Mouse (Mus musculus) heart, adult 2 months (tissue): Measurements from ENCODE around the gene Hacd2. TPM values are rescaled to one million over a fixed set of nuclear protein-coding genes. Genes with fewer than 3 reads are reported as not detected.

Source experiments
- DNase-seq, 2 experiments: peaks; one replicate each; pipeline ENCODE4 v3.0.0; 2021
- H3K27ac ChIP-seq: fragments of 200-600 bp; 2 replicates; pipeline ENCODE4 v1.8.1; 2022
- H3K27me3 ChIP-seq: fragments of 200-500 bp; 2 replicates; pipeline ENCODE4 v1.6.1; 2012; ENCODE audit warnings: mild to moderate bottlenecking, low read length, inconsistent platforms, mixed read lengths; ENCODE audit not compliant: control insufficient read depth, insufficient read depth
- H3K36me3 ChIP-seq: fragments of 200-500 bp; 2 replicates; pipeline ENCODE4 v1.6.1; 2012; ENCODE audit warnings: low read length, inconsistent platforms; ENCODE audit not compliant: control insufficient read depth, insufficient read depth
- H3K4me1 ChIP-seq: fragments of 200-500 bp; 2 replicates; pipeline ENCODE4 v1.6.1; 2011; ENCODE audit warnings: low read length; ENCODE audit not compliant: control insufficient read depth, insufficient read depth
- H3K4me3 ChIP-seq: fragments of 200-600 bp; 2 replicates; pipeline ENCODE4 v1.8.1; 2022
- H3K79me2 ChIP-seq: fragments of 200-500 bp; replicated peaks from 2 replicates; pipeline ENCODE4 v1.6.1; 2012; ENCODE audit warnings: mild to moderate bottlenecking, inconsistent platforms, low read length, moderate library complexity, mixed read lengths; ENCODE audit not compliant: control insufficient read depth, insufficient read depth
- H3K9ac ChIP-seq: fragments of 200-500 bp; 2 replicates; pipeline ENCODE4 v1.6.1; 2012; ENCODE audit warnings: low read depth, mild to moderate bottlenecking, control low read depth, inconsistent platforms, low read length, mixed read lengths
- CTCF ChIP-seq: fragments of 200-600 bp; IDR thresholded peaks from 2 replicates; pipeline ENCODE4 v1.8.1; 2022; ENCODE audit warnings: antibody characterized with exemption, mild to moderate bottlenecking, moderate library complexity
- EP300 ChIP-seq: fragments of 200-500 bp; IDR thresholded peaks from 2 replicates; pipeline ENCODE4 v1.6.1; 2011; ENCODE audit warnings: low read depth, low read length, control low read depth; ENCODE audit not compliant: insufficient read depth
- POLR2A ChIP-seq: fragments of 200-500 bp; IDR thresholded peaks from 2 replicates; pipeline ENCODE4 v1.6.1; 2011; ENCODE audit warnings: mild to moderate bottlenecking, low read depth, low read length, control low read depth; ENCODE audit not compliant: insufficient read depth
- WGBS: fragments of 180-500 bp; shearing (Covaris S2); methylation state at CpG from one replicate; pipeline ENCODE4 v1.1.7; 2018; 5-methylcytosine and 5-hydroxymethylcytosine counted together
- intact Hi-C: fragments of 180-260 bp; cut with DNase I; formaldehyde crosslinking; loops from one replicate; pipeline ENCODE4 v1.15.1; 2025
- polyA plus RNA-seq: library from polyadenylated mRNA; depleted of rRNA; stranded (reverse); fragments of >200 nt; gene quantifications from 2 replicates; pipeline ENCODE4 v1.2.3, GENCODE M21; 2012
- total RNA-seq, 2 experiments: library from RNA; stranded (reverse); gene quantifications; 2 replicates each; pipeline ENCODE4 v1.2.3; 2021

The Hacd2 gene
- total and polyA plus RNA-seq, 3 experiments, result 7.2 to 13.2 (median 12.4) TPM

DNA sequence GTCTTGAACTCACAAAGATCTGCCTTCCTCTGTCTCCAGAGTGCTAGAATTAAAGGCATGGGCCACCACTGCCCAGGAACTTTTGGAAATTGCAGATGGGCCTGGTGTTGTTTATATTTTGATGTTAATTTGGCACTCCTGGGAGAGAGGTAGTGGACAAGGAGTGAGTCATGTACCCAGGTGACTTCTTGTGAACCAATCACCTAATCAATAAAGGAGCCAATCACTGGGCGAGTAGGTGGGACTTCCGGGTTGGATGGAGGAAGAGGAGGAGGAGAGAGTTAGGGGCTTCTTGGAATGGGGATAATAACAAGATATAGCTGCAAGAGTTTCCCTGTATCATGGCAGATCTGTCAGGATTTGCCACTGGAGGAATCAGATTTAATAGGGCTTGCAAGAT, 8.7 kb upstream of the Hacd2 start:
- no peak for DNase-seq
- H3K4me1 ChIP-seq, result no peaks in the 10 kb centered on the region
- H3K9ac ChIP-seq, result no peak overlapping the region
- no peaks in the 10 kb centered on the region for H3K27me3 ChIP-seq
- H3K27ac ChIP-seq, result no peak overlapping the region
- WGBS, result 82% methylated on average over 2 of the region's 2 CpGs
- intact Hi-C loops, result no loop called here
- no peak overlapping the region for H3K4me3 ChIP-seq
- H3K79me2 ChIP-seq, result no peaks in the 10 kb centered on the region
- H3K36me3 ChIP-seq, result no peaks in the 10 kb centered on the region
- no peak for TF ChIP-seq POLR2A
- TF ChIP-seq EP300, result no peak
- TF ChIP-seq CTCF, result no peak

- 68% methylated on average over 3 of the region's 3 CpGs for WGBS
- intact Hi-C loops, result no loop called here
- TF ChIP-seq CTCF, result no peak
- no peak for TF ChIP-seq EP300
- no peak for TF ChIP-seq POLR2A
Measured at GRCm38 (mm10) chr16:35016491-35016890, 5.7 kb upstream of the Hacd2 start.

GRCm38 (mm10) chr16:35018470-35018974, 3.7 kb upstream of the Hacd2 start:
- 93% methylated on average over 1 of the region's 1 CpGs for WGBS

More at GRCm38 (mm10) chr16:35016491-35016890, 5.7 kb upstream of the Hacd2 start:
- no peak overlapping the region for H3K27ac ChIP-seq
- H3K4me3 ChIP-seq, result no peak overlapping the region
- no peaks in the 10 kb centered on the region for H3K27me3 ChIP-seq
- no peaks in the 10 kb centered on the region for H3K79me2 ChIP-seq
- no peak for DNase-seq
- H3K4me1 ChIP-seq, result no peaks in the 10 kb centered on the region
- H3K36me3 ChIP-seq, result no peaks in the 10 kb centered on the region
- H3K9ac ChIP-seq, result no peak overlapping the region

DNA sequence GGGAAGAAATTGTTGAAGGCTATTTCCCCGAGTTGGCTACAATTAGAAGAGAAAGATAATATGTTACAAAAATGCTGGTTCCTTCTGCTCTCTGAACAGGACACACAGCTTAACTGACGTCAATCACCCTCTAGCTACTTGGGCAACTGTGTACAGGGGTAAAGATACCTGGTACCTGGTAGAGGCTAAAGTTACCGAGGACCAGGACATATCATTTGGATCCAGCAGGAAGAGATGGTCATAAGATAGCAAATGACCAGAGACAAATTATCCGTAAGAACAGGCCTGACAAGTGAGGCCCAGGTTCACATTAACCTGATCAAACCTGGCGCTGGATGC, 356 bp upstream of the Hacd2 start:
- Histone ChIP-seq H3K27ac (peak overlapping the region; percentile 12; the same call in 1 of the 2 replicates), H3K79me2 (no peaks in the 10 kb centered on the region)
- TF ChIP-seq CTCF (no peak), EP300 (no peak), POLR2A (no peak)

More at GRCm38 (mm10) chr16:35018470-35018974, 3.7 kb upstream of the Hacd2 start:
- no peaks in the 10 kb centered on the region for H3K27me3 ChIP-seq
- TF ChIP-seq POLR2A (no peak), EP300 (no peak), CTCF (no peak)
- no peaks in the 10 kb centered on the region for H3K36me3 ChIP-seq
- no peak overlapping the region for H3K4me3 ChIP-seq
- H3K4me1 ChIP-seq, result no peaks in the 10 kb centered on the region
- no peak overlapping the region for H3K9ac ChIP-seq
- no peak overlapping the region for H3K27ac ChIP-seq
- no peak for DNase-seq
- intact Hi-C loops, result no loop called here
- no peaks in the 10 kb centered on the region for H3K79me2 ChIP-seq

GRCm38 (mm10) chr16:35023138-35023735, 1.0 kb downstream of the Hacd2 start:
- TF ChIP-seq POLR2A (no peak), EP300 (no peak), CTCF (no peak)
- intact Hi-C loops, result loop anchor here (10.0 kb wide), 1 partner anchor 1838 kb away; the partner anchor contains the start of gene Osbpl11
- no peaks in the 10 kb centered on the region for H3K79me2 ChIP-seq
- no peaks in the 10 kb centered on the region for H3K27me3 ChIP-seq
- H3K4me3 ChIP-seq, result peak overlapping the region; percentile 97
- DNase-seq, result no peak
- no peaks in the 10 kb centered on the region for H3K4me1 ChIP-seq
- no peaks in the 10 kb centered on the region for H3K36me3 ChIP-seq
- peak overlapping the region; percentile 97 for H3K9ac ChIP-seq
- WGBS, result 43% methylated on average over 8 of the region's 8 CpGs
- H3K27ac ChIP-seq, result no peak overlapping the region

More for the DNA sequence above, 356 bp upstream of the Hacd2 start:
- no peak for DNase-seq
- H3K9ac ChIP-seq, result no peak overlapping the region; the same call in 1 of the 2 replicates
- H3K27me3 ChIP-seq, result no peaks in the 10 kb centered on the region
- 54% methylated on average over 5 of the region's 5 CpGs for WGBS
- no peaks in the 10 kb centered on the region for H3K4me1 ChIP-seq
- H3K36me3 ChIP-seq, result no peaks in the 10 kb centered on the region
- intact Hi-C loops, result loop anchor here (10.0 kb wide), 1 partner anchor 1837 kb away; the partner anchor contains the start of gene Osbpl11
- H3K4me3 ChIP-seq, result peak overlapping the region; percentile 97

DNA sequence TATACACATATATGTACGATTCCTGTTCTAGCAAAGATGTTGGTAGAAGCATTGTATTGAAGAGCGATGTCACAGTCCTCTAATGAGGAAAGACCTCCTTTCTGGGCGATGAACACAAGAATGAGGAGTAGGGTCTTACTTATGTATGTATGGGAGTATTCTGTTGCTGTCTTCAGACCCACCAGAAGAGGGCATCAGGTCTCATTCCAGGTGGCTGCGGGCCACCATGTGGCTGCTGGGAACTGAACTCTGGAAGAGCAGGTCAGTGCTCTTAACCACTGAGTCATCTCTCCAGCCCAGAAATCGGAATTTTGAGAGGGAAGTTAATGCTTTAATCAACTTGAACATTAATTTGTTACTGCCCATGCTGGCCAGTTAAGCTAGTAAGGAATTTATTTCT, 2.1 kb downstream of the Hacd2 start:
- H3K27me3 ChIP-seq, result no peaks in the 10 kb centered on the region
- intact Hi-C loops, result loop anchor here (10.0 kb wide), 1 partner anchor 1839 kb away; the partner anchor contains the start of gene Osbpl11
- H3K36me3 ChIP-seq, result no peaks in the 10 kb centered on the region
- no peaks in the 10 kb centered on the region for H3K4me1 ChIP-seq
- H3K79me2 ChIP-seq, result no peaks in the 10 kb centered on the region
- H3K4me3 ChIP-seq, result no peak overlapping the region
- no peak overlapping the region for H3K27ac ChIP-seq
- H3K9ac ChIP-seq, result no peak overlapping the region
- no peak for DNase-seq
- WGBS, result 91% methylated on average over 5 of the region's 5 CpGs
- no peak for TF ChIP-seq POLR2A
- no peak for TF ChIP-seq EP300
- TF ChIP-seq CTCF, result peak; percentile 53
